Mouse (Mus musculus) spleen, postnatal 36 days (tissue): ENCODE results near the gene Gm20388.

Experiments
- DNase-seq, 2 experiments: peaks; one replicate each; pipeline ENCODE4 v3.0.0; 2022; ENCODE audit warnings: low spot score in 2 of 2, mixed read lengths in 1 of 2

Gene Gm20388

GRCm38 (mm10) chr8:120816371-120816770 is 905.7 kb downstream of the Gm20388 start:
- no peak for DNase-seq

- DNase-seq = no peak
Measured at GRCm38 (mm10) chr8:120819906-120820305, 909.3 kb downstream of the Gm20388 start.

- peak in 1 of 2 experiments; percentile 35 for DNase-seq
Measured at GRCm38 (mm10) chr8:120821399-120822170, 910.9 kb downstream of the Gm20388 start.

GRCm38 (mm10) chr8:120823331-120823730 is 912.7 kb downstream of the Gm20388 start:
- no peak for DNase-seq

GRCm38 (mm10) chr8:120823887-120824286 is 913.2 kb downstream of the Gm20388 start:
- DNase-seq = no peak

- DNase-seq = no peak
Measured at GRCm38 (mm10) chr8:120824638-120825037, 914.0 kb downstream of the Gm20388 start.

- DNase-seq = peak; percentile 33 to 39
Measured at GRCm38 (mm10) chr8:120828279-120828678, 917.6 kb downstream of the Gm20388 start.

- DNase-seq = no peak
Measured at GRCm38 (mm10) chr8:120830661-120831060, 920.0 kb downstream of the Gm20388 start.

GRCm38 (mm10) chr8:120832022-120832421 is 921.4 kb downstream of the Gm20388 start:
- no peak for DNase-seq

- DNase-seq = no peak
Measured at GRCm38 (mm10) chr8:120833196-120833595, 922.6 kb downstream of the Gm20388 start.

- DNase-seq = no peak
Measured at GRCm38 (mm10) chr8:120839031-120839430, 928.4 kb downstream of the Gm20388 start.

GRCm38 (mm10) chr8:120843084-120843483 is 932.4 kb downstream of the Gm20388 start:
- no peak for DNase-seq

GRCm38 (mm10) chr8:120846018-120846417 is 935.4 kb downstream of the Gm20388 start:
- no peak for DNase-seq

- DNase-seq = no peak
Measured at GRCm38 (mm10) chr8:120847279-120847678, 936.6 kb downstream of the Gm20388 start.

- no peak for DNase-seq
Measured at GRCm38 (mm10) chr8:120847735-120848134, 937.1 kb downstream of the Gm20388 start.

- no peak for DNase-seq
Measured at GRCm38 (mm10) chr8:120848434-120848833, 937.8 kb downstream of the Gm20388 start.

GRCm38 (mm10) chr8:120851411-120851810 is 940.8 kb downstream of the Gm20388 start:
- DNase-seq = no peak

- no peak for DNase-seq
Measured at GRCm38 (mm10) chr8:120859881-120860280, 949.2 kb downstream of the Gm20388 start.

- no peak for DNase-seq
Measured at GRCm38 (mm10) chr8:120860423-120861126, 949.9 kb downstream of the Gm20388 start.

- DNase-seq = no peak
Measured at GRCm38 (mm10) chr8:120863683-120864082, 953.0 kb downstream of the Gm20388 start.

- no peak for DNase-seq
Measured at GRCm38 (mm10) chr8:120867386-120867785, 956.7 kb downstream of the Gm20388 start.

- DNase-seq = no peak
Measured at GRCm38 (mm10) chr8:120872661-120873060, 962.0 kb downstream of the Gm20388 start.
